Mouse (Mus musculus) gonadal fat pad, adult 2 months (tissue): ENCODE results near the gene Capg. TPM values are rescaled to one million over a fixed set of nuclear protein-coding genes. Genes with fewer than 3 reads are reported as not detected.

Experiments
- DNase-seq: peaks from one replicate; pipeline ENCODE4 v3.0.0-alpha.2; 2012; ENCODE audit warnings: low read depth
- polyA plus RNA-seq: library from polyadenylated mRNA; depleted of rRNA; stranded (reverse); fragments of >200 nt; gene quantifications from 2 replicates; pipeline ENCODE4 v1.2.3, GENCODE M21; 2012

The Capg gene
- polyA plus RNA-seq, 1 experiment = 138 TPM

- no peak for DNase-seq
Measured at GRCm38 (mm10) chr6:72570644-72571397, 26.6 kb downstream of the Capg start.

GRCm38 (mm10) chr6:72571826-72572225 is 27.6 kb downstream of the Capg start:
- DNase-seq = no peak

GRCm38 (mm10) chr6:72576041-72576440 is 31.9 kb downstream of the Capg start:
- DNase-seq = no peak

GRCm38 (mm10) chr6:72581625-72582382 is 37.6 kb downstream of the Capg start:
- DNase-seq = no peak

- no peak for DNase-seq
Measured at GRCm38 (mm10) chr6:72583211-72583839, 39.1 kb downstream of the Capg start.

GRCm38 (mm10) chr6:72584154-72584553 is 40.0 kb downstream of the Capg start:
- DNase-seq = no peak

GRCm38 (mm10) chr6:72586701-72587100 is 42.5 kb downstream of the Capg start:
- no peak for DNase-seq

GRCm38 (mm10) chr6:72588307-72588706 is 44.1 kb downstream of the Capg start:
- no peak for DNase-seq

GRCm38 (mm10) chr6:72590111-72590510 is 45.9 kb downstream of the Capg start:
- no peak for DNase-seq

- no peak for DNase-seq
Measured at GRCm38 (mm10) chr6:72593011-72593803, 49.0 kb downstream of the Capg start.

- DNase-seq = no peak
Measured at GRCm38 (mm10) chr6:72593914-72594313, 49.7 kb downstream of the Capg start.

GRCm38 (mm10) chr6:72597083-72597874 is 53.1 kb downstream of the Capg start:
- no peak for DNase-seq

- DNase-seq = peak; percentile 98
Measured at GRCm38 (mm10) chr6:72597956-72598753, 54.0 kb downstream of the Capg start, which contains the start of the genes Elmod3 and Retsat. Gene Elmod3 (minus strand): TSS chr6:72598413. Gene Retsat (plus strand): TSS chr6:72598475.

GRCm38 (mm10) chr6:72598791-72599557 is 54.8 kb downstream of the Capg start:
- no peak for DNase-seq

GRCm38 (mm10) chr6:72600216-72600615 is 56.0 kb downstream of the Capg start:
- DNase-seq = no peak

GRCm38 (mm10) chr6:72600771-72601170 is 56.6 kb downstream of the Capg start:
- no peak for DNase-seq

GRCm38 (mm10) chr6:72601732-72602131 is 57.5 kb downstream of the Capg start:
- DNase-seq = no peak

- no peak for DNase-seq
Measured at GRCm38 (mm10) chr6:72604066-72604465, 59.9 kb downstream of the Capg start.

GRCm38 (mm10) chr6:72607060-72607459 is 62.9 kb downstream of the Capg start:
- no peak for DNase-seq
